Mouse (Mus musculus): ENCODE data around the gene Rreb1.

Gene Rreb1

DNA sequence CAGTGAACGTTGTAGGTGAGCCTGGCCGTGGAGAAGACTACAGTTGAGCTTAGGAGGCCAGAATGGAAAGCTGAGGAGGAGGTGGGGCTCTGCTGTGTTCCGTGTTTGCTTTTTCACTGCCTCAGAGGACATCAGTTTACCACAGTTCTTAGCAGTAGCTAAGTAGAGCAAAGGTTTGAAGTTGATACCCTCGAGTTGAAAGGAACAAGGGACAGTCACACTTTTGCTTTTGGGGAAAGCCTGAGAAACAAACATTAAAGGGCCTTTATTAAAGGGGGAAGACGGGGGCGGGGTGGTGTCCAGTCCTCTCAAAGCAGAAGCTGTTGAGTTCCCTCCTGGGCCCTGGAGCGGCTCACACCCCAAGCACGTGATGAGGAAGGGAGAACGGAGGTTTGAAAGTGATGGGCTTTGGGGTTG lies 1.1 kb downstream of the Rreb1 start:
- no peak for DNase-seq (ENCODE audit: low read depth, low spot score)

DNA sequence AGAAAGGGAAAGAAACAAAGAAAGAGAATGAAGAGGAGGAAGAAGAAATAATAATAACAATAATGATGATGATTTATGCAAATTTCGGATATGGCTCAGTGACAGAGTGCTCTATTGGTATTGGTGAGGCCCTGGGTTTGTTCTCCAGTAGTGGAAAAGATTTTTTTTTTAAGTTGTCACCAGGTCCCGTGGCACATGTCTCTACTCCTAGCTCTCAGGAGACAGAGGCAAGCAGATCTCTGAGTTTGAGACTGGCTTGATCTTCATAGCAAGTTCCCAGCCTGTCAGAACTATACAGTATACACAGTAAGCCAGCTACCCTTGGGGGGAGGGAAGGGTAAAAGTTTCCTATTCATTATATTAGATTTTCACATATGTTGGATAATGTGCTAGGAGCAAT lies 3.4 kb downstream of the Rreb1 start:
- DNase-seq (ENCODE audit: low read depth, low spot score), result no peak

- no peak for DNase-seq (ENCODE audit: low read depth, low spot score)
Observed at GRCm38 (mm10) chr13:37782144-37782543, 3.9 kb downstream of the Rreb1 start.

DNA sequence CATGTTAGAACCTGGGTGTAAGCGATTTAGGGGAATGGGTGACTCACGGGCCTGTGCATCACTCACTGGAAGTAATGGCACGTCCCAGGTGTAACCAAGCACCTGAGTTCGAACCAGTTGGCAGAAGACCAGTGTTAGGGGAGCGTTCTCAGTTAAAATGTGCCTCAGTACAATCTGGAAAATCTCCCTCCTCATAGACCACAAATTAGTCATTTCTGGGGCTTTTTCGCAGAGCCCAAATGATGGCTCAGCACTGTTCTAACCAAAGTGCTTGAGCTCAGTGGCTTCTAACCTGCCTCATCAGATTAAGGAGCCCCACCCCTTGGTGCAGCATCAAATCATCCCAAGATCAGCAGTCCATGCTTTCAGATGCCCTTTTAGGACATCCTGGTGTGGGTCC lies 5.5 kb downstream of the Rreb1 start:
- no peak for DNase-seq (ENCODE audit: low read depth, low spot score)

DNA sequence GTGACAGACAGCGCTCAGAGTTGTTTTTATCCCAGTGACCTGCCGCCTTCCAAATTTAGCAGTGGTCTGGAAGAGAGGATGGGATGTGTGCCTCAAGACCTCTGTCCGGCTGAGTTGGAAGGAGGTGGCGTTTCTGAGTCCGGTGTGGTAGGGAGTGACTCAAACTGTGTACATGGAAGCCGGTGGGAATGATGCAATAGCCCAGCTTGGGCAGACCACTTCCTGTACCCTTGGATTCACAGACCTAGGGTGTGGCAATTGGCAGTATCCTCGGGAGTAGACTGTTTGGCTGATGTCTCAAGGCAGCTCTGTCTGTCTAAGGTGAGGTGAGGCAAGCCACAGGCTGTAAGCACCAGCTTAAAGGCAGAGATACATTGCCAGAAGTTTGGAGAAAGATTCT lies 6.0 kb downstream of the Rreb1 start:
- no peak for DNase-seq (ENCODE audit: low read depth, low spot score)

DNA sequence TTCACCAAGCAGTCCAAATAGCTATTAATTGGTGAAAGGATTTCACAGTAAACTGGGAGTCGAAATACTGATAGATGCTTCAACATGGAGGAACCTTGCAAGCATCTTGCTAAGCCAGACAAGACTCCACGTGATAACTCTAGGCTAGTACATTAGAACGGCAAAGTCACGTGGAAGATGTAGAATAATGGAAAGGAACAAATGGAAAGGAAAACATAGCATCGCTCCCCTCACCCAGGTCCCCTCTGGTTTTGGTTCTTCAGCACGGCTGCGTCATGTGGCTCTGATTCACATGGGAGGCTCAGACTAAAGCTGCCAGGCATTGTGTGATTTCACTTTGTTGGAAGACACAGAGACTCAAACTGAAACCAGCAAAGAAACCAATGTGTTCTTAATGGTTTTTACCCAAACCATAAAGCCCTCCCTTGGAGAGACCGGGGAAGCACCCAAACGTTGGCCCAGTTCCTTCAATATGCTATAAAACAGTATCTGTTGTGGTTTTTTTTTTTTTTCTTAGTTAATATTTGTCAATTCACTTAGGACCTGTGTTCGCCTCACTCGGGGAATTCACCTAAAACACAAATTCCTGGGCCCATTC lies 14.6 kb downstream of the Rreb1 start:
- no peak for DNase-seq (ENCODE audit: low read depth, low spot score)

DNA sequence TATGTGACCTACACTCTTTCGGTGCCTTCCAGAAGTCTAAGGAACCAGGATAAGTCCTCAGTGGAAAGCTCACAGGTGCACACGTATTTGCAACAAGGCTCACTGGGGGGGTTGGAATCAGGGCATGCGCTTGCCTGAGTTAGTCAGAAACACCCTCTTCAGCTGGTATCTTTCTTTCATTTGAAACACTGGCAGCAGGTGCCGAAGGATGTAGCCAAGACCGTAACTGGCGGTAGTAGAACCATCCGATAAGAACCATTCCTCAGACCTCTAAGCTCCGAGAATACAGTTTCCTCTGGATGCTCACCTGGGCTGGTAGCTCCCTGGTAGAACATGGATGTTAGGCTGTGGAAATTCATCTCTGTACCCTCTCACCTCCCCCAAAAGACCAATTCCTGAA lies 20.6 kb downstream of the Rreb1 start:
- DNase-seq (ENCODE audit: low read depth, low spot score), result no peak

DNA sequence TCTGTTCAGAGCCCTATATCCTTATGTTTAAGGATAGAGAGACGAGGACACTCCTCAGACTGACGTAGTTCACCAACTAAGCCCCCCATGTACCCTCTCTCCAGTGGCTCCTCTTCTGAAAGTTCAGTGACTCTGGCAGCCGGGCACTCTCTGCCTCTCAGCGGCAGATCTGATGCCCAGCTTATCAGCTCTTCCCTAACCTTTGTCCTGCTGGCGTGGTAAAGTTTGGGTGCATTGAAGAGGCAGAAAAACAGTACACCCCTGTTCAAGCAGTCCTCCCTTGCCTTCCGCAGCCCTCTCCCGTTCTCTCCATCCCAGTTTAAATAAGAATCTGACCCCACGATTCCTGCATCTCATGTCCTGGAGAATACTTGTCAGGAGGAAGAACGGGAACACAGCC lies 21.2 kb downstream of the Rreb1 start:
- no peak for DNase-seq (ENCODE audit: low read depth, low spot score)

DNA sequence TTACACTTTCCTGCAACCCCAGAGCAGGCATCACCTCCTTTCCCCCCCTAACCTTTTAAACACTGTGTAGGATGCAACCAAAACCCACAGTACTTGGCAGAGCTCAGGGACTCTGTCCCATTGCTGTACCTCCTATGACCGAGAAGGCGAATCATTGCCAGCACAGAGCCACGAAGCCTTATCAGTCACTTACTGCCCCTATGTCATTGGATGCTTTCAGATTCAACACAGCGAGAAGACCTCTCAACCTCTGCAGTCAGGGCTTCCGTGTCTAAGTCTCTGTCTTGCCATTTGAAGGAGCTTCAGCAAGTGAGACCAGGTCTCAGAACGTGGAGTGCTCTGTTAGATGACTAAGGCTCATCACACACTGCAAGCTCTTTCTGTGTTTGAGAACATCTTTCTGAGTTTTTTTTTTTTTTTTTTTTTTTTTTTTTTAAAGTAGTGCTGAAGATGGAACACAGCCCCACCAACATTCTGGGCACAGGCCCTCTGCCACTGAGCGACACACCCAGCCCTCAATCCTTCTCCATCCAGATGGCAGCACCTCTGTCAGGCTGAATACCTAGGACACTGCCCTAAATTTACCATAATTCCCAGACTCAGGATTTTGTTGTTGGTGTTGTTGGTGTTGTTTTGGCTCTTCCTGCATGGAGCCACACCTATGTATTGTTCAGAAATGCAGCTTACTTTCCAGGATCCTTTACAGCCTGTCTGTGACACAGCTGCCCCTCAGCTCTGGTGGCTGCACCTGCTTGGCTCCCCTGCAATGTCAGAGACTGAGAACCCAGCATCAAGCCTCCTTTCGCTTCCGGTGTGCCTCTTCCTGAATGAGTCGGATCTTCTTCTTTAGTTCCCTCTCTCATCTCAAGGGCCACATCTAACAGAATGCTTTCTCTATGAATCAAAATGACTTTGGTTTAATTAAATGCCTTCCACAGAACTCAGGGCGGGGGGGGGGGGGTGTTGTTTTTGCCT lies 23.2 kb downstream of the Rreb1 start:
- DNase-seq (ENCODE audit: low read depth, low spot score), result no peak

GRCm38 (mm10) chr13:37802246-37803003 lies 24.2 kb downstream of the Rreb1 start:
- DNase-seq (ENCODE audit: low read depth, low spot score), result no peak

- DNase-seq (ENCODE audit: low read depth, low spot score), result no peak
Observed at GRCm38 (mm10) chr13:37803244-37803643, 25.0 kb downstream of the Rreb1 start.

DNA sequence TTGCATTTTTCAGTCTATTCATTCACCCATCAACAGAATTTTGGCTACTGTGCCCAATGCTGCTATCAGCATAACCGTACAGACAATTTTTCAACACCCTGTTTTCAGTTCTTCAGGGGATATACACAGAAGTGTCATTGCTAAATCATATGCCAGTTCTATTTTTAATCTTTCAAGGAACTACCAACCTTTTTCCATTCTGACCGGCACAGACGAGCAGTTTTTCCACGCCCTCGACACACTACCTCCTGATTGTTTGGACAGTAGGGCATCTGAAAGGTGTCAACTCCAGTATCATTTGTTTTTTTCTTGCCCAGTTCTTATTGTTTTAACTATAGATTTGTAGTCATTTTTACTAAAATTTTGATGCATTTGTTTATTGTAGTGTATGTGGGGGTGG lies 25.8 kb downstream of the Rreb1 start:
- DNase-seq (ENCODE audit: low read depth, low spot score), result no peak

DNA sequence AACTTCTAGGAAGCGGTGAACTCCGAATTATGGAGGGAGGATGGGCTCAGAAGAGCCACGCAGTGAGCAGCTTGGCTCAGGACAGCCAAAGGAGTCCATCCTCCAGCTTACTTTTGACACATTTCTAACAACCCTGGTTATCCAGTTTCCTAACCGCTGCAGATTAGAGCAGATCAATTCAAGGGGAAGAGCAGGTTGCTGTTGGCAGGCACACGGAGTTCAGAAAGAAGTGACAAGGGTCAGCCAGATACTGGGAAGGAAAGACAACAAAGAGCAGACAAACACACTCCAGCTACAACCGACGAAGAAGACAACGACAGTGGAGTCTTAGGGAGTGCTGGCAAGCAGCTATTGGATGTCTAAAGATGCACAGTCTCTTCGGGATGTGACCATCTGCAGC lies 36.8 kb downstream of the Rreb1 start:
- no peak for DNase-seq (ENCODE audit: low read depth, low spot score)

DNA sequence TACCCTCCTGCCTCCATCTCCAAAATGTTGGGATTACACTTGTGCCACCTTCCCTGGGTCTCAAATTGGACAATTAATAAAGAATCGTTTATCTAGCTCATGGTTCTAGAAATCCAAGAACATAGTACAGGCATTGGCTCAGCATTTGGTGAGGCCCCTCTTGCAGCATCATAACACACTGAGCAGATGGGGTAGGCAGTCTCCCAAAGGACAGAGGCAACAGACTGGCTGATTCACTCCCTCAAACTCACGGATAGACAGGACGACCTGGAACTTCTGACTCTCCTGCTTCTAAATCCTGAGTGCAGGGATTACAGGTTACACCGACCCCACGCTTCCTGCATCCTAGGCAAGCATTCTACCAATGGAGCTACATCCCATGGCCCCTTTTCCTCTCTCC lies 38.5 kb downstream of the Rreb1 start:
- DNase-seq (ENCODE audit: low read depth, low spot score), result no peak

DNA sequence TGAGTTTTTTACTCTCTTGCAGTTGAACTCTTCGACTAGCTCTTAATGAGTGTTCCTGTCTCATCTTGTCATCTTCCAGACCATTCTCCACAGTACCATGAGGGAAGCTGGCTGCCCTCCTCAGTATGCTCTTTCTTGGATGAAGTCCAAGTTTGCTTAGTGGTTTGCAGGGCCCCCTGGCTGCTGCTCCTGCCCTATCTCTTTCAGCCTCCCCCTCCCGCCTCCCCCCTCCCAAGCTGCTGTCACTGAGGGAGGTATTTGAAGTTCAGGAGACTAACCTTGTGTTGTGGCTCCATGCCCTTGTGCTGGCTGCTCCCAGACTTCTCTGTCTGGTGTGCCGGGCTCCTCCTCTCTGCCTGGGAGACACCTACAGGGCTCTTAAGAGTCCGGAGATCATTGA lies 43.2 kb downstream of the Rreb1 start:
- no peak for DNase-seq (ENCODE audit: low read depth, low spot score)

DNA sequence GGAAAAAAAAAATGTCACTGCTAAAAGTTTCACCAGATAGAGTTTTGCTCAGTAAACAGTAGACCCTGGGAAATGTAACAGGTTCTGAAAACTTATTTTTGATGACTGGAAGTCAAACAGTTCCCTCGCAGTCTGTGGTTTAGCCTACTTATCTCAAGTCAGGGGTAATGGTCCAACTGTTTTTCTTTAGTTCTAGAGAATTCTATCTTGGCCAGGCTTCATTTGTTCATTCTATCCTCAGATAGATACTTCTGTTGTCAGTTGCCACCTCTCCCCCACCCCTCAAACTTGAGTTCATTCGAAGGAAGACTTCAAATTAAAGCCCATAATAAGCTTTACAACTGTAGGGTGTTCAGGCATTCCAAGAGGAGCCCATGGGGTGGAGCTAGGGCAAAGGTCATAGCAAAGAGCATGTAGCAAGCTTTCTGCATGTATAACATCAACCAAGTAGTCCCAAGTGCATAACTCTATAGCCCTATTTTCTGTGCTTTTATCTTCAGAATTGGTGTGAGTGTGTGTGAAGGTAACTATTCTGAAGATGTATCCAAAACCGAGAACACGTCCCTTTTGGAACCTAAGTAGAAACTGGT lies 46.2 kb downstream of the Rreb1 start:
- DNase-seq (ENCODE audit: low read depth, low spot score), result no peak

DNA sequence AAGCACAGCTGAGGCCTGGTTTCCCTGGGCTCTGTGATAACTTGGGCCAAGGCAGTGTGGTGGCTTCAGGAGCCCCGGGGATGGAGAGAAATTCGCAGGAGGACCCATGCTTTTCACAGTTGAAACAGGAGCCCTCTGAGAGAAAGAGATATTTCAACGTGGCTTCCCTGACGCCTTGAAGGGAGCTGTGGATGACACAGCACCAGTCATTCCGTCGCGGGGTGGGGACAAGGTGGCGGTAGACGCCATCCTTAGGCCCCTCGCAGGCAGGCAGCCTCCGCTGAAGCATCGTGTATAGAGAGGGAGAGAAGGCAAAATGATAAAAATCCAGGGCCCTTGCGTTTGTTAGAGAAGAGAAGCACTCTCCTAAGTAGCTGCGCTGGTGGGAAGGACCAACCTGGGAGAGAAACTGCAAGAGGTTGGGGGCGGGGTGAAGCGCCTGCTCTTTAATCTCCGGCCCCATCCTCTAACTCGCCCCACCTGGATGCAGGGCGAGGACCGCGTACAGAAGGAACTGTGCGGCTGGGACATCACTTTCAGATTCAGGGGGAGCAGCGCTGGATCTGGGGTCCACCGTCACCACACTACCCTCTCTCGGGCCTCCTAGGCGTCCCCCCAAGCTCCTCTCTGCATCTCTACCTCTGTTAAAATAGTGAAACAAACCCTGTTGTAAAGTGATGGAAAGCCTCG lies 46.9 kb downstream of the Rreb1 start:
- DNase-seq (ENCODE audit: low read depth, low spot score), result no peak

- DNase-seq (ENCODE audit: low read depth, low spot score), result no peak
Observed at GRCm38 (mm10) chr13:37825646-37826280, 47.6 kb downstream of the Rreb1 start.

DNA sequence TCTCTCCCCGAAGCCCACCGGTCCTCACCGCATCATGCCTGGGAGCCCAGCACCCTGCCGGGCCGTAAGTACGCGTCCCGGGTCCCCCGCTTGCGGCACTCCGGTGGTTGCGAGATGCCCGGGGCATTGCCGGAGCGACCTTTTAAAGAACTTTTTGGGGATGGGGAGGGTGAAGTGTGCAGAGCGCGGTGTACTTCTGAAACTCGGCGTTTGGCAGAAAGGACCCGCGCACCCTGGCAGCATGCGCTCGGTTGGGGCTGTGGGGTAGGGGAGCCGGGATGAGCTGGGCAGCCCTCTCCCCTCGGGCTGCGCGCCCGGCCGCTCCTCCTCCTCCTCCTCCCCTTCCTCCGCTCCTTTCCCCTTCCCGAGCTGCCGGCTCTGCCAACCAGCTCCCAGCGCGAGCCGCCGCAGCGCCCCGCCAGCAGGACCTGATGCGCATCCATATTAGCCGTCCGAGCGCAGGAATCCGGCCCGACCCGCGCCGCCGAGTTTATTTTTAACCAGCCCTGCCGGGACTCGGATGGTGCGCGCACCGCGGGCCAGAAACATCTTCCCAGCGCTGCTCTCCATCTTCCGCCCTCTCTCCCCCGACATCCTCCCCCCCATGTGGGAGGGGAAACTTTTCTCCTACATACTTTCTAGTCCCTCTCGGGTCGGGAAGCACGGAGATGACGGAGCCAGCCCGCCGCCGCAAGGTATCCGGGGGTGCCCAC lies 48.2 kb downstream of the Rreb1 start:
- no peak for DNase-seq (ENCODE audit: low read depth, low spot score)

DNA sequence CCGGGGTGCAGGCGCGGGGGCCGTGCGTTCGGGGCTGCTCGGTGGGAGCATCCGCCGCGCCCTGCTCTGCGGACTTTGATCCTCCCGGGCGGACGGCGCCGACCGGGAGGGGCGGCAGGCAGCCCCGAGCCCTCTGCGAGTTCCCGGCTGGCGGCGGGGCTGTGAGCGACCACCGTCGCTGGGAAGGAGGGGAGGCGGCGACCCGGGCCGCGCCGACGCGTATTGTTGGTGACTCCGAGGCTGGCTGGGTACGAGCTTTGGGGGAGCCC lies 48.7 kb downstream of the Rreb1 start:
- DNase-seq (ENCODE audit: low read depth, low spot score), result no peak
